In the genomic region with DNA sequence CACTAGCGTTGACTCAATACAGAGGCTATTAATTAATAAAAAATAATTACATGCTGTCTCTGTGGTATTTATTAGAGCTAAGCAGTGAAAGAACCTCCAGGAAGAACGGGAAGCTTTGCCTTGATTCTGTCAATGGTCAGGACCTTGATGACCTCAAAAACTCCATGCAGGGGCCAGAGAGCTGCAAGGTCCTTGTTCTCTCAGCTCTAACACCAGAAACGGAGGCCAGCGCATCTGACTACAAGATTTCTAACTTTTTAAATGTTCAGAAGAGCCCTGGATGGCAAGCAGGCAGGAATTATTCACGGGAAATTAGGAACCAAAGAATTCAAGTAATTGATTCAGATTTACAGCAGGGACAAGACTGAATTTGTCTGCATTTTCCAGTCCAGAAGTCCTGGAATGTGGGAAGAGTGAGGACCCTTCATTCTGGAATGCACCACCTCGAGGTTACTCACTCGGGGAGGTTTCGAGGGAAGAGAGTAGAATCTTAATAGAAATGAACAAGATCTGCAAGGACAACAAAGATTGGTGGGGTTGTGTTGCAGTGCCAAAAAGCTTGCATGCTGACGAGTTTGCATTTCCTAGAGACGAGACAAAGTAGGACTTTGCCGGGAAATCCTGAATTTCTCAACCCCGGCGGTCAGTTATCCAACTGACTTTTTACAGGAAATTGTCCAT, we compare ENCODE assay signal across 20 mouse cellular contexts. TPM values are rescaled to one million over a fixed set of nuclear protein-coding genes. Genes with fewer than 3 reads are reported as not detected.
DNase-seq lines count a peak whose midpoint lies in the region; ATAC-seq and TF ChIP-seq lines count a peak whose summit lies in the region.
"Had no signal": no experiment of that assay in that cellular context is flagged by ENCODE, and none has a peak within 500 bp of the region (broad histone marks: within the 10 kb centered on the region; RNA-seq: fewer than 3 reads in every experiment).

No protein-coding gene starts in this region.

- WGBS in lung, embryonic 14.5 days: 33% methylated on average over 13 of the region's 13 CpGs
- 49% methylated on average over 13 of the region's 13 CpGs for WGBS in lung, adult 2 months
- 57% methylated on average over 13 of the region's 13 CpGs for WGBS in forebrain, postnatal 0 days

- TF ChIP-seq CTCF in lung, embryonic 14.5 days (IDR thresholded peaks at IDR 0.05; ENCODE audit: low read depth): no peak
- TF ChIP-seq CTCF in lung, adult 2 months (IDR thresholded peaks at IDR 0.05; ENCODE audit: insufficient read depth, low read length): no peak
- TF ChIP-seq CTCF in Patski (IDR thresholded peaks at IDR 0.05): no peak
- no peak for TF ChIP-seq CTCF in forebrain, postnatal 0 days (IDR thresholded peaks at IDR 0.05; ENCODE audit: low read depth)

- H3K4me1 ChIP-seq in lung, embryonic 14.5 days (ENCODE audit: insufficient read depth): no peaks in the 10 kb centered on the region
- peaks cover 3% of the 10 kb centered on the region for H3K4me1 ChIP-seq in lung, adult 2 months (ENCODE audit: control insufficient read depth, insufficient read depth, low read length)
- H3K4me1 ChIP-seq in forebrain, postnatal 0 days (ENCODE audit: insufficient read depth): no peaks in the 10 kb centered on the region
- H3K4me1 ChIP-seq: megakaryocyte, embryonic 14.5 days had no signal

- POLR2A ChIA-PET in Patski (lab: Charles Lee): interaction anchor here (0.8 to 3.2 kb wide), 2 partner anchors 30 to 34 kb away, joined by 3 to 21 read pairs; a partner anchor contains a TSS

- H3K36me3 ChIP-seq in lung, embryonic 14.5 days (ENCODE audit: insufficient read depth): no peaks in the 10 kb centered on the region
- no peaks in the 10 kb centered on the region for H3K36me3 ChIP-seq in forebrain, postnatal 0 days (ENCODE audit: insufficient read depth)
- H3K36me3 ChIP-seq: embryonic facial prominence, embryonic 12.5 days; liver, embryonic 13.5 days had no signal

- no peak for TF ChIP-seq POLR2A in lung, adult 2 months (IDR thresholded peaks at IDR 0.05; ENCODE audit: borderline replicate concordance, extremely low read depth, low read depth, low read length)

- no peak overlapping the region for H3K9ac ChIP-seq in lung, embryonic 14.5 days
- H3K9ac ChIP-seq in forebrain, postnatal 0 days: no peak overlapping the region
- H3K9ac ChIP-seq: embryonic facial prominence, embryonic 12.5 days; liver, embryonic 13.5 days had no signal

- CTCF ChIA-PET in Patski (lab: Charles Lee): interaction anchor here (1.1 to 2.3 kb wide), 3 partner anchors 30 to 62 kb away, joined by 3 to 11 read pairs (median 6); a partner anchor contains a TSS

- H3K27ac ChIP-seq in lung, embryonic 14.5 days (ENCODE audit: low read depth): 0 out of 2 replicates have a peak overlapping the region, but pooled peaks have one; percentile 21
- no peak overlapping the region for H3K27ac ChIP-seq in forebrain, postnatal 0 days (ENCODE audit: low read depth, low read length)
- H3K27ac ChIP-seq: embryonic facial prominence, embryonic 12.5 days; liver, embryonic 13.5 days; stomach, postnatal 0 days had no signal

- in situ Hi-C loops in Patski (cut with MboI; ENCODE audit: low pct_unique_long_range_greater_than_20kb): no loop called here

- H3K4me2 ChIP-seq in lung, embryonic 14.5 days: no peak overlapping the region
- no peak overlapping the region for H3K4me2 ChIP-seq in forebrain, postnatal 0 days (ENCODE audit: low read depth)
- H3K4me2 ChIP-seq: embryonic facial prominence, embryonic 12.5 days; liver, embryonic 13.5 days had no signal

- no peak for ATAC-seq in lung, embryonic 14.5 days (ENCODE audit: insufficient read depth)
- peak; percentile 48 for ATAC-seq in Patski
- no peak for ATAC-seq in forebrain, postnatal 0 days
- ATAC-seq: activated CD4-positive, CD25-positive, alpha-beta regulatory T cell, adult 4 months; forebrain, embryonic 14.5 days; midbrain, embryonic 16.5 days had no signal

- H3K9me3 ChIP-seq in lung, embryonic 14.5 days (ENCODE audit: low read depth, low read length): no peaks in the 10 kb centered on the region; the same call in 1 of the 2 replicates
- H3K9me3 ChIP-seq in forebrain, postnatal 0 days (ENCODE audit: low read length): 0 out of 2 replicates have a peak, but pooled peaks cover 4% of the 10 kb centered on the region
- H3K9me3 ChIP-seq: embryonic facial prominence, embryonic 12.5 days; liver, embryonic 13.5 days had no signal

- H3K4me3 ChIP-seq in lung, embryonic 14.5 days (ENCODE audit: low read depth, low read length): no peak overlapping the region
- H3K4me3 ChIP-seq in lung, adult 2 months (replicated peaks; ENCODE audit: extremely low read depth, low read depth, low read length): no peak overlapping the region
- H3K4me3 ChIP-seq in forebrain, postnatal 0 days (ENCODE audit: low read depth, low read length): no peak overlapping the region
- H3K4me3 ChIP-seq: embryonic facial prominence, embryonic 12.5 days; liver, embryonic 13.5 days; megakaryocyte, embryonic 14.5 days had no signal

- H3K27me3 ChIP-seq in lung, embryonic 14.5 days (ENCODE audit: insufficient read depth, low read length): no peaks in the 10 kb centered on the region
- H3K27me3 ChIP-seq in Patski: no peaks in the 10 kb centered on the region
- H3K27me3 ChIP-seq in forebrain, postnatal 0 days (ENCODE audit: insufficient read depth, low read length): no peaks in the 10 kb centered on the region
- H3K27me3 ChIP-seq: embryonic facial prominence, embryonic 12.5 days; liver, embryonic 13.5 days; megakaryocyte, embryonic 14.5 days had no signal

- peak; percentile 30 for DNase-seq in lung, embryonic 14.5 days
- no peak for DNase-seq in lung, adult 2 months
- peak; percentile 68 for DNase-seq in Patski (ENCODE audit: low read depth, low spot score)
- DNase-seq in kidney, adult 9 months: peak; percentile 44
- DNase-seq in kidney, postnatal 25 days: peak; percentile 46 to 51
- DNase-seq in right cerebral cortex, postnatal 10 days (ENCODE audit: low spot score in 2 of 2): no peak
- no peak for DNase-seq in gastrocnemius, adult 18-20 months (ENCODE audit: low spot score)
- no peak for DNase-seq in forebrain, postnatal 0 days
- DNase-seq: adrenal gland, postnatal 25 days; cerebellum, adult 18-20 months; cerebellum, postnatal 36 days; gastrocnemius, postnatal 25 days; liver, embryonic 13.5 days; retina, postnatal 1 day had no signal

RNA-seq across cellular contexts. Expression of a gene that starts 30.3 kb away (rescaled TPM):
- 1.9 and 2.0 TPM in 2 replicates for polyA plus RNA-seq in lung, embryonic 14.5 days (2014; fragmentation: Nextera tagmentation; extraction: Ambion mirVana)
- 7.3 and 9.5 TPM in 2 replicates for polyA plus RNA-seq in lung, adult 2 months (2012; rRNA removed)
- polyA plus RNA-seq in Patski (2021): 136 TPM
- total RNA-seq in gastrocnemius, adult 18-20 months (2021): 1 to 10 TPM in 1 of 2 experiments, under 1 TPM in 1; 0.89 to 1.0 TPM
- total RNA-seq in forebrain, postnatal 0 days (2014; rRNA removed): 5.7 and 7.5 TPM in 2 replicates
- polyA plus RNA-seq in forebrain, postnatal 0 days (2015; fragmentation: Nextera tagmentation; extraction: Ambion mirVana): 5.2 and 5.4 TPM in 2 replicates
- polyA plus RNA-seq: activated CD4-positive, CD25-positive, alpha-beta regulatory T cell, adult 4 months had no signal

Comparison
In these comparisons a context has a peak if more than half of its experiments do, and no peak if none do; other contexts are left out.
1. DNase-seq: peak in lung, embryonic 14.5 days (single experiment), Patski (single experiment), kidney, adult 9 months (single experiment) and kidney, postnatal 25 days (2 of 2); none in lung, adult 2 months (single experiment), right cerebral cortex, postnatal 10 days (0 of 2), gastrocnemius, adult 18-20 months (single experiment) and forebrain, postnatal 0 days (single experiment).
2. RNA of a gene that starts 30.3 kb away (polyA plus RNA-seq): 136 TPM in Patski (single experiment); 7.3 to 9.5 TPM in lung, adult 2 months, 5.2 to 5.4 TPM in forebrain, postnatal 0 days and 1.9 to 2.0 TPM in lung, embryonic 14.5 days; every median in the first group is over 10 times any median in the second.